8 mouse cellular contexts compared by ENCODE assay signal in genomic region chr19:57745579-57745978, GRCm38 (mm10).
DNase-seq lines count a peak whose midpoint lies in the region; ATAC-seq and TF ChIP-seq lines count a peak whose summit lies in the region.

No protein-coding gene starts in this region.

- TF ChIP-seq EP300 in heart, postnatal 0 days (IDR thresholded peaks at IDR 0.05; ENCODE audit: low read depth) = no peak

- no peak for ATAC-seq in heart, postnatal 0 days (ENCODE audit: insufficient read depth, low read depth)
- no peak for ATAC-seq in heart, embryonic 12.5 days (ENCODE audit: insufficient number of reproducible peaks, low FRiP score)
- ATAC-seq in intestine, embryonic 14.5 days (replicated peaks; ENCODE audit: low FRiP score, low TSS enrichment, low read depth) = no peak
- ATAC-seq in activated CD4-positive, CD25-positive, alpha-beta regulatory T cell, adult 4 months = no peak

- H3K9me3 ChIP-seq in heart, postnatal 0 days (replicated peaks; ENCODE audit: control insufficient read depth, low read length) = no peaks in the 10 kb centered on the region
- no peaks in the 10 kb centered on the region for H3K9me3 ChIP-seq in heart, embryonic 12.5 days (replicated peaks)
- H3K9me3 ChIP-seq in intestine, embryonic 14.5 days (ENCODE audit: control insufficient read depth, low read length) = no peaks in the 10 kb centered on the region

- H3K4me2 ChIP-seq in heart, postnatal 0 days (ENCODE audit: low read depth, low read length) = no peak overlapping the region
- no peak overlapping the region for H3K4me2 ChIP-seq in heart, embryonic 12.5 days
- no peak overlapping the region for H3K4me2 ChIP-seq in intestine, embryonic 14.5 days (ENCODE audit: low read length)

- no peak for TF ChIP-seq POLR2A in bone marrow, adult 2 months (IDR thresholded peaks at IDR 0.05; ENCODE audit: borderline replicate concordance, control insufficient read depth, low read depth, low read length)

- H3K4me3 ChIP-seq in heart, postnatal 0 days (ENCODE audit: low read depth, low read length) = no peak overlapping the region
- no peak overlapping the region for H3K4me3 ChIP-seq in heart, embryonic 12.5 days
- H3K4me3 ChIP-seq in bone marrow, adult 2 months (replicated peaks; ENCODE audit: control insufficient read depth, low read depth, low read length) = no peak overlapping the region
- no peak overlapping the region for H3K4me3 ChIP-seq in intestine, embryonic 14.5 days (ENCODE audit: low read depth, low read length)

- H3K36me3 ChIP-seq in heart, postnatal 0 days (replicated peaks; ENCODE audit: control insufficient read depth, insufficient read depth, low read length) = no peaks in the 10 kb centered on the region
- peaks cover 3% of the 10 kb centered on the region; the same call in 1 of the 2 replicates for H3K36me3 ChIP-seq in heart, embryonic 12.5 days
- H3K36me3 ChIP-seq in intestine, embryonic 14.5 days (ENCODE audit: control insufficient read depth, insufficient read depth, low read length) = peaks cover 8% of the 10 kb centered on the region; the same call in 1 of the 2 replicates

- 51% methylated on average over 9 of the region's 9 CpGs for WGBS in heart, postnatal 0 days
- WGBS in heart, embryonic 12.5 days = 57% methylated on average over 9 of the region's 9 CpGs
- WGBS in bone marrow, adult 2 months = 16% methylated on average over 9 of the region's 9 CpGs
- 41% methylated on average over 9 of the region's 9 CpGs for WGBS in intestine, embryonic 14.5 days

- H3K27ac ChIP-seq in heart, postnatal 0 days (ENCODE audit: low read depth) = no peak overlapping the region
- no peak overlapping the region for H3K27ac ChIP-seq in heart, embryonic 12.5 days (ENCODE audit: poor library complexity, severe bottlenecking)
- H3K27ac ChIP-seq in bone marrow, adult 2 months (ENCODE audit: control insufficient read depth, insufficient read depth, low read depth, low read length, poor library complexity) = no peak overlapping the region
- H3K27ac ChIP-seq in intestine, embryonic 14.5 days (ENCODE audit: low read depth) = no peak overlapping the region

- no peak overlapping the region for H3K9ac ChIP-seq in heart, postnatal 0 days (replicated peaks; ENCODE audit: low read depth, low read length)
- H3K9ac ChIP-seq in heart, embryonic 12.5 days = no peak overlapping the region
- no peak overlapping the region for H3K9ac ChIP-seq in intestine, embryonic 14.5 days (ENCODE audit: low read length)

- no peaks in the 10 kb centered on the region for H3K4me1 ChIP-seq in heart, postnatal 0 days (ENCODE audit: control insufficient read depth, insufficient read depth)
- H3K4me1 ChIP-seq in heart, embryonic 12.5 days (replicated peaks) = no peaks in the 10 kb centered on the region
- H3K4me1 ChIP-seq in bone marrow, adult 2 months (ENCODE audit: control insufficient read depth, insufficient read depth, low read length) = no peaks in the 10 kb centered on the region; the same call in 1 of the 2 replicates
- no peaks in the 10 kb centered on the region for H3K4me1 ChIP-seq in intestine, embryonic 14.5 days (replicated peaks; ENCODE audit: control insufficient read depth, insufficient read depth, low read length)

- DNase-seq in heart, postnatal 0 days (ENCODE audit: low spot score) = no peak
- peak; percentile 41 for DNase-seq in 416B (ENCODE audit: low read depth)
- DNase-seq in intestine, embryonic 14.5 days (ENCODE audit: low spot score) = peak; percentile 61
- DNase-seq in lung, postnatal 25 days (ENCODE audit: low spot score) = peak; percentile 2
- DNase-seq in urinary bladder, postnatal 36 days (ENCODE audit: low spot score in 2 of 2) = no peak

- H3K27me3 ChIP-seq in heart, postnatal 0 days (ENCODE audit: control insufficient read depth, insufficient read depth, low read length) = no peaks in the 10 kb centered on the region
- H3K27me3 ChIP-seq in heart, embryonic 12.5 days (replicated peaks) = no peaks in the 10 kb centered on the region
- H3K27me3 ChIP-seq in intestine, embryonic 14.5 days (replicated peaks; ENCODE audit: control insufficient read depth, insufficient read depth, low read length) = no peaks in the 10 kb centered on the region

- TF ChIP-seq CTCF in heart, postnatal 0 days (IDR thresholded peaks at IDR 0.05; ENCODE audit: low read depth) = peak; percentile 64
- TF ChIP-seq CTCF in bone marrow, adult 2 months (IDR thresholded peaks at IDR 0.05; ENCODE audit: control insufficient read depth, insufficient read depth, low read length) = peak; percentile 33; the same call in 1 of the 2 replicates

Comparison
In these comparisons a context has a peak if more than half of its experiments do, and no peak if none do; other contexts are left out.
1. DNase-seq: peak in 416B (single experiment), intestine, embryonic 14.5 days (single experiment) and lung, postnatal 25 days (single experiment); none in heart, postnatal 0 days (single experiment) and urinary bladder, postnatal 36 days (0 of 2).